Mouse (Mus musculus): Measurements from ENCODE around the gene Hoxa5. TPM values are rescaled to one million over a fixed set of nuclear protein-coding genes. Genes with fewer than 3 reads are reported as not detected.

The Hoxa5 gene
- total and polyA plus RNA-seq, 3 experiments = 0.26 to 0.96 (median 0.45) TPM

- intact Hi-C loops (cut with DNase I) = loop anchor here (5.0 kb wide), 1 partner anchor 34 kb away; no protein-coding TSS in a partner anchor
- no peaks in the 10 kb centered on the region for H3K36me3 ChIP-seq (ENCODE audit: control insufficient read depth, insufficient read depth, low read length)
- no peak overlapping the region for H3K4me3 ChIP-seq
- no peaks in the 10 kb centered on the region for H3K79me2 ChIP-seq (replicated peaks; ENCODE audit: control insufficient read depth, insufficient read depth, low read length)
- no peak overlapping the region for H3K9ac ChIP-seq (ENCODE audit: low read depth, low read length)
- DNase-seq = peak in 1 of 2 experiments; percentile 13
- WGBS = 12% methylated on average over 7 of the region's 7 CpGs
- no peaks in the 10 kb centered on the region for H3K4me1 ChIP-seq (ENCODE audit: control insufficient read depth, insufficient read depth, low read length)
- H3K27me3 ChIP-seq (ENCODE audit: control insufficient read depth, insufficient read depth, low read length) = peaks cover 38% of the 10 kb centered on the region
- H3K27ac ChIP-seq = no peak overlapping the region
- TF ChIP-seq EP300 (IDR thresholded peaks at IDR 0.05; ENCODE audit: insufficient read depth, low read depth, low read length) (no peak), POLR2A (IDR thresholded peaks at IDR 0.05; ENCODE audit: insufficient read depth, low read depth, low read length) (no peak), CTCF (IDR thresholded peaks at IDR 0.05) (no peak)
These were observed 46.9 kb upstream of the Hoxa5 start for GRCm38 (mm10) chr6:52251177-52251879.

GRCm38 (mm10) chr6:52249826-52250225 is 45.4 kb upstream of the Hoxa5 start:
- TF ChIP-seq EP300 (IDR thresholded peaks at IDR 0.05; ENCODE audit: insufficient read depth, low read depth, low read length) = no peak
- TF ChIP-seq POLR2A (IDR thresholded peaks at IDR 0.05; ENCODE audit: insufficient read depth, low read depth, low read length) = no peak
- TF ChIP-seq CTCF (IDR thresholded peaks at IDR 0.05) = no peak
- Histone ChIP-seq H3K27ac (no peak overlapping the region), H3K36me3 (ENCODE audit: control insufficient read depth, insufficient read depth, low read length) (no peaks in the 10 kb centered on the region), H3K4me1 (ENCODE audit: control insufficient read depth, insufficient read depth, low read length) (no peaks in the 10 kb centered on the region), H3K79me2 (replicated peaks; ENCODE audit: control insufficient read depth, insufficient read depth, low read length) (no peaks in the 10 kb centered on the region), H3K27me3 (ENCODE audit: control insufficient read depth, insufficient read depth, low read length) (peaks cover 48% of the 10 kb centered on the region), H3K9ac (ENCODE audit: low read depth, low read length) (no peak overlapping the region), H3K4me3 (no peak overlapping the region)
- intact Hi-C loops (cut with DNase I) = loop anchor here (5.0 kb wide), 1 partner anchor 33 kb away; no protein-coding TSS in a partner anchor
- WGBS = 5% methylated on average over 4 of the region's 4 CpGs
- DNase-seq = peak in 1 of 2 experiments; percentile 13

- Histone ChIP-seq H3K4me1 (ENCODE audit: control insufficient read depth, insufficient read depth, low read length) (no peaks in the 10 kb centered on the region), H3K27ac (no peak overlapping the region), H3K27me3 (ENCODE audit: control insufficient read depth, insufficient read depth, low read length) (peaks cover 49% of the 10 kb centered on the region), H3K79me2 (replicated peaks; ENCODE audit: control insufficient read depth, insufficient read depth, low read length) (no peaks in the 10 kb centered on the region), H3K36me3 (ENCODE audit: control insufficient read depth, insufficient read depth, low read length) (no peaks in the 10 kb centered on the region), H3K4me3 (no peak overlapping the region), H3K9ac (ENCODE audit: low read depth, low read length) (no peak overlapping the region)
- WGBS = 4% methylated on average over 16 of the region's 16 CpGs
- intact Hi-C loops (cut with DNase I) = no loop called here
- TF ChIP-seq CTCF (IDR thresholded peaks at IDR 0.05) = no peak
- TF ChIP-seq EP300 (IDR thresholded peaks at IDR 0.05; ENCODE audit: insufficient read depth, low read depth, low read length) = no peak
- TF ChIP-seq POLR2A (IDR thresholded peaks at IDR 0.05; ENCODE audit: insufficient read depth, low read depth, low read length) = no peak
- no peak for DNase-seq
These were observed 45.0 kb upstream of the Hoxa5 start for GRCm38 (mm10) chr6:52249415-52249738.

GRCm38 (mm10) chr6:52248638-52249414 is 44.4 kb upstream of the Hoxa5 start:
- DNase-seq = peak in 1 of 2 experiments; percentile 27

GRCm38 (mm10) chr6:52247766-52248637 is 43.6 kb upstream of the Hoxa5 start:
- Histone ChIP-seq H3K4me3 (no peak overlapping the region), H3K4me1 (ENCODE audit: control insufficient read depth, insufficient read depth, low read length) (no peaks in the 10 kb centered on the region), H3K9ac (ENCODE audit: low read depth, low read length) (no peak overlapping the region), H3K36me3 (ENCODE audit: control insufficient read depth, insufficient read depth, low read length) (no peaks in the 10 kb centered on the region), H3K27me3 (ENCODE audit: control insufficient read depth, insufficient read depth, low read length) (peaks cover 49% of the 10 kb centered on the region), H3K27ac (no peak overlapping the region), H3K79me2 (replicated peaks; ENCODE audit: control insufficient read depth, insufficient read depth, low read length) (no peaks in the 10 kb centered on the region)
- WGBS = 5% methylated on average over 23 of the region's 23 CpGs
- intact Hi-C loops (cut with DNase I) = no loop called here
- peak in 1 of 2 experiments; percentile 22 for DNase-seq
- no peak for TF ChIP-seq CTCF (IDR thresholded peaks at IDR 0.05)

More at GRCm38 (mm10) chr6:52248638-52249414, 44.4 kb upstream of the Hoxa5 start:
- H3K9ac ChIP-seq (ENCODE audit: low read depth, low read length) = no peak overlapping the region
- H3K27ac ChIP-seq = no peak overlapping the region
- no peaks in the 10 kb centered on the region for H3K79me2 ChIP-seq (replicated peaks; ENCODE audit: control insufficient read depth, insufficient read depth, low read length)
- H3K4me1 ChIP-seq (ENCODE audit: control insufficient read depth, insufficient read depth, low read length) = no peaks in the 10 kb centered on the region
- TF ChIP-seq CTCF (IDR thresholded peaks at IDR 0.05) (no peak), EP300 (IDR thresholded peaks at IDR 0.05; ENCODE audit: insufficient read depth, low read depth, low read length) (no peak), POLR2A (IDR thresholded peaks at IDR 0.05; ENCODE audit: insufficient read depth, low read depth, low read length) (no peak)
- 5% methylated on average over 27 of the region's 27 CpGs for WGBS
- H3K4me3 ChIP-seq = no peak overlapping the region
- no peaks in the 10 kb centered on the region for H3K36me3 ChIP-seq (ENCODE audit: control insufficient read depth, insufficient read depth, low read length)
- intact Hi-C loops (cut with DNase I) = no loop called here
- peaks cover 48% of the 10 kb centered on the region for H3K27me3 ChIP-seq (ENCODE audit: control insufficient read depth, insufficient read depth, low read length)
